ENCODE assay signal across 9 mouse cellular contexts in genomic region chr17:29730510-29731265, GRCm38 (mm10). TPM values are rescaled to one million over a fixed set of nuclear protein-coding genes. Genes with fewer than 3 reads are reported as not detected.
DNase-seq lines count a peak whose midpoint lies in the region; ATAC-seq lines count a peak whose summit lies in the region.
"Had no signal": no experiment of that assay in that cellular context is flagged by ENCODE, and none has a peak within 500 bp of the region (broad histone marks: within the 10 kb centered on the region; RNA-seq: fewer than 3 reads in every experiment).

No protein-coding gene starts in this region.

- no peak overlapping the region for H3K4me2 ChIP-seq in lung, embryonic 15.5 days
- H3K4me2 ChIP-seq in intestine, embryonic 16.5 days (ENCODE audit: low read depth, low read length): no peak overlapping the region

- 47% methylated on average over 13 of the region's 13 CpGs for WGBS in lung, embryonic 15.5 days
- WGBS in intestine, embryonic 16.5 days: 65% methylated on average over 13 of the region's 13 CpGs

- 0 out of 2 replicates have a peak overlapping the region, but pooled peaks have one; percentile 3 for H3K27ac ChIP-seq in lung, embryonic 15.5 days
- no peak overlapping the region for H3K27ac ChIP-seq in intestine, embryonic 16.5 days (ENCODE audit: low read length)

- H3K36me3 ChIP-seq in lung, embryonic 15.5 days: no peaks in the 10 kb centered on the region
- H3K36me3 ChIP-seq in intestine, embryonic 16.5 days (ENCODE audit: control insufficient read depth, insufficient read depth, low read length): no peaks in the 10 kb centered on the region
- H3K36me3 ChIP-seq: G1E had no signal

- H3K9me3 ChIP-seq in lung, embryonic 15.5 days: no peaks in the 10 kb centered on the region
- H3K9me3 ChIP-seq in intestine, embryonic 16.5 days (ENCODE audit: control insufficient read depth, low read length): no peaks in the 10 kb centered on the region
- H3K9me3 ChIP-seq: G1E had no signal

- H3K4me3 ChIP-seq in lung, embryonic 15.5 days: no peak overlapping the region
- H3K4me3 ChIP-seq in intestine, embryonic 16.5 days (ENCODE audit: low read length): no peak overlapping the region

- H3K4me1 ChIP-seq in lung, embryonic 15.5 days: peaks cover 9% of the 10 kb centered on the region
- H3K4me1 ChIP-seq in intestine, embryonic 16.5 days (ENCODE audit: control insufficient read depth, insufficient read depth, low read length): no peaks in the 10 kb centered on the region

- DNase-seq in lung, postnatal 36 days: no peak
- DNase-seq in cerebellum, adult 8-10 months: peak; percentile 56
- peak; percentile 37 for DNase-seq in heart, postnatal 14 days
- DNase-seq in retina, embryonic 14.5 days (ENCODE audit: low spot score): peak; percentile 76
- no peak for DNase-seq in kidney, adult 11 months
- no peak for DNase-seq in layer of hippocampus, adult 8-10 months (ENCODE audit: low spot score in 2 of 2)

- ATAC-seq in lung, embryonic 15.5 days (ENCODE audit: borderline replicate concordance, extremely low read depth, low FRiP score, low TSS enrichment): no peak
- ATAC-seq in intestine, embryonic 16.5 days: no peak

- no peak overlapping the region for H3K9ac ChIP-seq in lung, embryonic 15.5 days
- no peak overlapping the region for H3K9ac ChIP-seq in intestine, embryonic 16.5 days (ENCODE audit: low read depth, low read length)

- intact Hi-C loops in heart, postnatal 14 days (cut with DNase I): no loop called here

- H3K27me3 ChIP-seq in lung, embryonic 15.5 days: no peaks in the 10 kb centered on the region
- H3K27me3 ChIP-seq in intestine, embryonic 16.5 days (replicated peaks; ENCODE audit: control insufficient read depth, insufficient read depth, low read length): no peaks in the 10 kb centered on the region

RNA-seq across cellular contexts. Expression of gene Ccdc167, which starts 13.8 kb away (rescaled TPM):
- polyA plus RNA-seq in lung, embryonic 15.5 days (2015; fragmentation: Nextera tagmentation; extraction: Ambion mirVana): 14.3 and 14.6 TPM in 2 replicates
- total RNA-seq in heart, postnatal 14 days (2021): 10 to 100 TPM; 11.4 to 12.1 TPM
- polyA plus RNA-seq in intestine, embryonic 16.5 days (2015; fragmentation: Nextera tagmentation; extraction: Ambion mirVana): 10.2 and 12.4 TPM in 2 replicates
- total RNA-seq in layer of hippocampus, adult 8-10 months (2022): 10 to 100 TPM; 17.0 to 25.2 (median 23.1) TPM

Comparison
In these comparisons a context has a peak if more than half of its experiments do, and no peak if none do; other contexts are left out.
1. DNase-seq: peak in cerebellum, adult 8-10 months (single experiment), heart, postnatal 14 days (2 of 2) and retina, embryonic 14.5 days (single experiment); none in lung, postnatal 36 days (single experiment), kidney, adult 11 months (single experiment) and layer of hippocampus, adult 8-10 months (0 of 2).